Mouse (Mus musculus) activated CD4-positive, CD25-positive, alpha-beta regulatory T cell, adult 9 weeks (primary cell): ENCODE measurements around the gene Olfr1265. TPM values are rescaled to one million over a fixed set of nuclear protein-coding genes. Genes with fewer than 3 reads are reported as not detected.

Source experiments
- polyA plus RNA-seq: library from polyadenylated mRNA; unstranded; fragments of 100-300 nt; shearing (Covaris generic); gene quantifications from one replicate; pipeline ENCODE4 v1.2.1, GENCODE M21; 2017

The Olfr1265 gene
- not detected for polyA plus RNA-seq

DNA sequence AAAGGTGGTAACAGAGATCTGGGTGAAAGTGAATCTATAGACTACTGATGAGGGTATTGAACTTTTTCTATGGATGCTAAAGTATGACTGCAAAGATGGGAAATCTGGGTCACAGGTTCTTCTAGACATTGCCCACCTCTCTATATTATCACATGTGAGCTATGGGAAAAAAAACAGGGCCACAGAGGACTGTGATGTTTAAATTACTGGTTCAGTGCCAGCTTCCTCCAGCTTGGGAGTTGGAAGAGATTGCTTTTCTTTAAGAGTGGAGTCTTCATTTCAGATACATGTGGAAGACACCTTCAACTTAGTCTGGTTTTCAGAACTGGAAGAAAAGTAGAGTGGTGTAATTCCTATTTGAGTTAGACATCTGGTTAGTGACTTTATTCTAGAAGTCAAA lies at the start of gene Olfr1265:
Olfr1265 (plus strand) TSS at position 301 of the 400 bp plus-strand sequence.

DNA sequence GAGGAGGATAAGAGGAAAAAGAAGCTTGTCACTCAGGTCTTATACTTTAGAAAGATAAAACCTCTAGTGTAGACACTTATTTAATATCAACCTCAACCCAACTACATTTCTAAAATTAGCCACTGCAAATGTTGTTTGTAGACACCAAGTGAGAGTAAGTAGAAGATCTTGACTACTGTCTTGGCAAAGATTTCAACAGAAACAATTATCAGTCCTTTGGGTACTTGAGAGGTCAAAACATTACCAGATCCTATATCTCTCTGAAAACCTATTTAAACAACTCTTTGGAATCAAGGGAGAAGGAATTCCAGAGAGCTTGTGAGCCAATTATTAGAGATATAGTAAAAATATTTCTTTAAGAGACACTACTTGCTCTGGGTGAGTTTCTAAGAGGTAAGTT lies 44.2 kb upstream of the Olfr1265 start, which contains the start of gene Olfr1261:
Olfr1261 (plus strand) TSS at position 301 of the 400 bp plus-strand sequence.

DNA sequence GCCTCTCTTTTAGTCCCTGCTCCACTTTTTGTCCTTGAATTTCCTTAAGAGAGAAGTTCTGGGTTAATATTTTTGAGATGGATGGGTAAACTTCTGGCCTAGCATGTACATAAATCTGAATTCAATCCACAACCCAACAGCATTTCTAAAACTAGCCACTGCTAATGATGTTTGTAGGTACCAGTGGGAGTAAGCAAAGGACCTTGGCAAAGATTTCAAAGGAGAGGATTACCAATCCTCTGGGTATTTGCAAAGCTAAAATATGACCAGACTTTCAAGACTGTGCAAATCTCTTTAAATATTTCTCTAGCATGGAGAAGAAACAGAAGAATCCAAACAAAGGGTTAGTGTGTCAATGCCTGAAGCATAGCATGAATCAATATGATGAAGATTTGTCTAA lies 35.3 kb upstream of the Olfr1265 start, which contains the start of gene Olfr1262:
Olfr1262 (plus strand) TSS at position 301 of the 400 bp plus-strand sequence.

DNA sequence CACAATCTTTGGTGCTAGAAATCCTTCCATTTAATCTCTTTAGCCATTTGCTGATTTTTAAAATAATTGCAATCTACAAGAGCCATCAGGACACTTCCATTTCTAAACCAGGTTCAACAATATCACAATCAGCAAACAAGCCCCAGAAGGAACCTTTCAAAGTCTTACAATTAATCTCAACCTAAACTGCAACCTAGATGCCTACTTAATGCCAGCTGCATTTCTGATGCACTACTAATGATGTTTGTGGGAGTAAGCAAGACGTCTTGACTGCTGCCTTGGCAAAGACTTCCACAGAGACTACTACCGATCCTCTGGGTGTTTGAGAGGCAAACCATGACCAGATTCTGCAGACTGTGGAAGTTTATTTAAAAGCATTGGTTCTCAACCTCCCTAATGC lies 23.3 kb upstream of the Olfr1265 start, which contains the start of gene Olfr1263:
Olfr1263 (plus strand) TSS at position 301 of the 400 bp plus-strand sequence.

DNA sequence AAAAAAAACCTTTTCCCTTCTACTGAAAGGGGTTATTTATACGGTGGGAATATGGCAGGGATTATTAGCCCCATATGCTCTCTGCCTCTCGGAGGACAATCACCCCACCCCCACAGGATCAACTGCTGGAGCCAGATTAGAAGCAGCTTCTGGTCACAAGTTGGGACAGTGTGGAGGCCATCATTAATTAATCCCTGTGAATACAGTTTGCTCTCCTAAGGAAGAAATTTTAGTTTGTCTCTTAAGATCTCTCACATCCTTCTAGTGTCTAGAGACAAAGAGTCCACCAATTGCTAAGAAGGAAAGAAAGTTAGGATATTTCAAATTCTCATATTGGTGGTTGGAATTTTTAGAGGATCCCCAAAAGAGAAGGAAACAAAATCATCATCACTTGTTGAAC lies 9.7 kb upstream of the Olfr1265 start, which contains the start of gene Olfr1264:
Olfr1264 (minus strand) TSS at position 101 of the 400 bp plus-strand sequence.

DNA sequence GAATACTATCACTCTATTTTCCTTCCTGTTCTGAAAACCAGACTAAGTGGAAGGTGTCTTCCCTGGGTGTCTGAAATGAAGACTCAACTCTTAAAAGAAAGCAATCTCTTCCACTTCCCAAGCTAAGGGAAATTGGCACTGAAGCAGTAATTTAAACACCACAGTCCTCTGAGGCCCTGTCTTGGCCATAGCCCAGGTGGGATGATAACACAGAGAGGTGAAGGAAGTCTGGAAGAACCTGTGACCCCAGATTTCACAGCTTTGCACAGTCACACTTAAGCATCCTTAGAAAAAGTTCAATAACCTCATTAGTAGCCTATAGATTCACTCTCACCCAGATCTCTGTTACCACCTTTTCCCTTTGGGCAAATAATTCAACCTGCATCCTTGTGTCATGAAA lies 28.4 kb downstream of the Olfr1265 start, which contains the start of gene Olfr140:
Olfr140 (minus strand) TSS at position 101 of the 400 bp plus-strand sequence.

Other genes starting within 250 kb of the Olfr1265 start
- not detected for gene Olfr1254, start 241.7 kb upstream of the Olfr1265 start, polyA plus RNA-seq
- not detected for gene Olfr1255, start 223.3 kb upstream of the Olfr1265 start, polyA plus RNA-seq
- gene Olfr1256, start 193.8 kb upstream of the Olfr1265 start, polyA plus RNA-seq: not detected
- gene Olfr48, start 187.1 kb upstream of the Olfr1265 start, polyA plus RNA-seq: not detected
- not detected for gene Olfr1257, start 156.9 kb upstream of the Olfr1265 start, polyA plus RNA-seq
- not detected for gene Olfr1258, start 108.0 kb upstream of the Olfr1265 start, polyA plus RNA-seq
- gene Olfr1259, start 86.7 kb upstream of the Olfr1265 start, polyA plus RNA-seq: not detected
- not detected for gene Olfr1260, start 61.0 kb upstream of the Olfr1265 start, polyA plus RNA-seq
- not detected for gene Olfr1261, start 44.1 kb upstream of the Olfr1265 start, polyA plus RNA-seq
- not detected for gene Olfr1262, start 35.2 kb upstream of the Olfr1265 start, polyA plus RNA-seq
- gene Olfr1263, start 23.2 kb upstream of the Olfr1265 start, polyA plus RNA-seq: 0.09 TPM
- gene Olfr1264, start 9.8 kb upstream of the Olfr1265 start, polyA plus RNA-seq: not detected
- not detected for gene Olfr140, start 28.3 kb downstream of the Olfr1265 start, polyA plus RNA-seq
- not detected for gene Olfr1269, start 86.1 kb downstream of the Olfr1265 start, polyA plus RNA-seq
- not detected for gene Olfr32, start 107.0 kb downstream of the Olfr1265 start, polyA plus RNA-seq
- not detected for gene Olfr1270, start 117.8 kb downstream of the Olfr1265 start, polyA plus RNA-seq
- gene Olfr1506, start 189.2 kb downstream of the Olfr1265 start, polyA plus RNA-seq: not detected
- not detected for gene Olfr142, start 222.3 kb downstream of the Olfr1265 start, polyA plus RNA-seq
- not detected for gene Olfr1271, start 235.7 kb downstream of the Olfr1265 start, polyA plus RNA-seq